Mouse (Mus musculus): ENCODE results near the gene Rasgef1b.

Gene Rasgef1b

DNA sequence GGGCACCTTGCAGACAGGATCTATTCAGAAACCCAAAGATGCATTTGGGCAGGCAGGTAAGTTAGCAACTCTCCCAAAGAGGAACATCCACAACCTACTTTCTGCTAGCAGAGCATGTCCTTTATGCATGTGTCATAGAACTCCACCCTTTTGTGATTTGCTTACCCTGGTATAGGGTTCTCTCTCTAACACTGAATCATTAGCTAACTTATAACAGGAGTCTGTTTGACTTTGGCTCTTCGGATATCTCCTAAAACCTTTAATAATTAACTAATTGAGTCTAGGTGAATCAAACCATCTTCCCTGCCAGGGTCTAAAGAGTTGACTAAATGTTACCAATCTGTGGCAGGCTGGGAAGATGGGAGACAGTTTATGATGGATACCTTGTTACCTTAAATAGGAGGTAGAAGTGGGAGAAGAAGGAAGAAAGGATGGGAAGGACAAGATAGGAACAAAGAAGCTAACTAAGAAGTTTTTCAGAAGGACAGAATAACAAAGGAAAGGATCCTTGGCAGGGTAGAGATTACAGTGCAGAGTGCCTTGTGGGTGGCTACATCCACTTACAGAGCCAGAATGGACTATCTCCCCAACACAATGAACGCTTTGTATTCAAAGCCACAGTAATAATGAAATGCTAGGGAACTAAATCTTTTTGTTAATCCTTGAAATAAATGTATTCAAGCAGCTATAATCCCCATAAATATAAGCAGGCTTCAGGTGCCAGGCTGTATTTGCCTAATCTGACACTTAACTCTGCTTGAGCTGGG is 186.7 kb downstream of the Rasgef1b start:
- no peak for DNase-seq (ENCODE audit: low read depth)

DNA sequence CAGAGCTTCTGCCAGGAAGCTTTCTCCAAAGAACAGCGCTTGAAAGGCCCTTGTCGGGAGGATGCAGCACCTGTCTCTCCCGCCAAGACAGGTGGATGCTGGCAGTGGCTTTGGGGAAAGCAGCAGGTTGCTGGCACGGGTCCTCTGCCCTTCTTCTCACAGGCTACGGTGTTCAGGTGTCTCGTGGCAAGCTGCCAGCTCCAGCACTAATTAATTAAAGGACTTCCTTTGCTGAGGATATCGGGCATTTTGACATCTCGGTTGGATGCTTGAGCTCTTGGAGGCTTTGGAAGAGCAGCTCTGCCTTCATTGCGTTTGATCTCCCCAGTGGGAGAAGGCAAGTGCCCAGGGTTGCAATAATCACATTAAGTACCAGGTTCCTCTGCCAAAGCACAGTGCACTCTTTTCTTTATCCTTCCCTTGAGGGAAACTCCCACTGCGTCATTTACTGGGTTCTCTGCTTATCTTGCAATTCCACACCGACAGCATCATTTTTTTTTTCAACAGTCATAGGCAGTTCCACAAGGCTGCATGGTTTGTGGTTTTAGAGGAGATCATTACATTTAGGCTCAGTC is 187.5 kb downstream of the Rasgef1b start:
- DNase-seq (ENCODE audit: low read depth) = no peak

DNA sequence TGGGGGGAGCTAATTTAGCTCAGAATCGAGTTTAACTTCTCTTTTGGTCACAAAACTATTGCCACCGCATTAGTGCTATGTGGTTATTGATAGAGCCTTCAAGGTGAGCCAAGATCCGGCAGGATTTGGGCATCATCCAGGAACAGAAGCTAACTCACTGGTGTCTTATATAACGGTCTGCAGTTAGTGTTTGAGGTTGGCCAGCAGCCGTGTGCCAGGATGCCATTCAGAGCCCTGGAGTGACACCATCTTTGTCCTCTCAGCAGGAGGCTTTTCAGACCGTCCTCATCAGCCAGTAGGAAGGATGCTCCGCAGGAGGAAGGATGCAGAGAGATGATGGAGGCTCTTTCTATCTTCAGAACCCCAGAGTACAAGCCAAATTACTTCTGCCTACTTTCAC is 195.4 kb downstream of the Rasgef1b start:
- DNase-seq (ENCODE audit: low read depth) = no peak

DNA sequence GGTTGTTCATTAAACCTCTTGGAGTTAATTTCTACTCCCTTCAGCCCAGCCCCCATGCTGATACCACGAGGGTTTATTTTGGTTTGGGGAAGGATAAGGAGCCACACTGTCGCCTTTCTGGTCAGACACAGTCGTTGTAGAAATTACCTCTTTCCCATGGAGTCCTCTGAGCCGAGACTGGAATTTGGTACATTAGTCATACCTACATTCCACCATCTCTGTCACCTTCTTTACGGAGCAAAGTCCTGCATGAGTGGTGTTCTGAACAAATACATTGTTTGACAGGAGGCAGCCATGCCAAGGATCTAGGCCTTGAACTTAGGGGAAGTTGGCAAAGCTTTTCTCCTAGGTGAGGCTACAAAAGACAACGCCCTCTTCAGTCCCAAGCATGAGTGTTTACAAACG is 202.1 kb downstream of the Rasgef1b start:
- DNase-seq (ENCODE audit: low read depth) = no peak

DNA sequence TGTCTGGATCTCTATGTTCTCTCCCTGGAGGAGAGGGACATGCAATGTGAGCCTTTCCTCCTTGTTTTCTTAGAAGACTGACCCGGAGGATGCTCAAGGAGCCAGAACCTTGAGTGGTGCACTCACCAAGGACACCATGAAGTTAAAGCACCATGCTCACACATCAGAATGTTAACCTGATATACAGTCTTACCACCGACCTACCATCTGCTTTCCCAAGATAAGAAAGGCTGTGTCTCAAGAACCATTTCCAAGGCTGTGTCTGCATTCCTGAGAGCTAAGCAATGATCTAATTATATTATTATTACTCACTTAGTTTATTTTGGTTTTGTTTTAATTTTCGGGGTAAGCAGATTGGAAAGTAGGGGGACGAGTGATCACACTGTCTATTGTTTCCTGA is 203.2 kb downstream of the Rasgef1b start:
- no peak for DNase-seq (ENCODE audit: low read depth)

DNA sequence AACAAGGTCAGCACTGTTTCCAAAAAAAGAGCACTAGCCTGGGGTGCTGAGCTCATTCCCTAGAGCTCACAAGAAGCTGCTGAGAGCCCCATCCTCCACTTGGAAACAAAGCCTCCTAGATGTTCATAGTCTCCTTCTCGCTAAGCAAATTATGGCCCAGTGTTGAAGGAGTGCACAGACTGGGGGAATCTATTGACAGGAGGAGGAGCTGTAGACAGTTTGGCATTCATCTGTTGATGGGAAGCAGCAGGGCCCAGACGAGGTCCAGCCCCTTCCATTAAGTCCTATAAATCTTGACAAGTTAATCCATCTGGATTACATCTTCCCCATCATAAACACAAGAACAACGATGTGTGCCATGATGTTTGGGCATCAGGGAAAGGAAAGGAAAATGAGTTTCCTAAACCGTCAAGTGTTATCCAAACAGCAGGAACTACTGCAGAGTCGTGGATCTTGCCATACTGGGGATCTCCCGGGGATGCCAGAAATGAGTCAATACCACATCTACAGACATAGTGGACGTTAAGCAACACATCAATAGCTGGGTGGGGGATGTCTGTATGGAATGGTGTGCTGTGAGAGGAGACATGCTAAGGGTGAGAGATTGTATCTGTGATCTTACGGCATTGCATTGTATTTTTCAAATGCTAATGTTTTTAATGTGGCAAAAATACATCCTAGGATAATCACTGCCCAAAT is 206.1 kb downstream of the Rasgef1b start:
- DNase-seq (ENCODE audit: low read depth) = no peak

DNA sequence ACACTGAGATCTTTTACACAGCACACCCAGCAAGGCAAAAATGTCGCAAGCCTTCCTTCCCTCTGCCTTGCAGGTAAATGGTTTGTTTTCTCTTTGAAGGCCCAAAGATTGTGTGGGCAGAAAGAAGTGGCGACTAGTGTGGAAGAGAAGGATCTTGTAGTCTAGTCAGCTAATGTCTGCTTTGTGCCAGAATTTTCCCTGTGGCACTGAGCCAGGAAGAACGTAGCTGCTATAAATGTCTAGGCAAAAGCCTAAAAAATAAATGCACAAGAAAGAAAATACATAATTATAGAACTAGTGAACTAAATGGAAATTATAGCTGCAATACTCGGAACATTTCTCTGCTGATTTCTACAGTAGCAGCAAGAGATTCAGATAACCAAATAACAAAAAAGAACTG is 207.5 kb downstream of the Rasgef1b start:
- no peak for DNase-seq (ENCODE audit: low read depth)

DNA sequence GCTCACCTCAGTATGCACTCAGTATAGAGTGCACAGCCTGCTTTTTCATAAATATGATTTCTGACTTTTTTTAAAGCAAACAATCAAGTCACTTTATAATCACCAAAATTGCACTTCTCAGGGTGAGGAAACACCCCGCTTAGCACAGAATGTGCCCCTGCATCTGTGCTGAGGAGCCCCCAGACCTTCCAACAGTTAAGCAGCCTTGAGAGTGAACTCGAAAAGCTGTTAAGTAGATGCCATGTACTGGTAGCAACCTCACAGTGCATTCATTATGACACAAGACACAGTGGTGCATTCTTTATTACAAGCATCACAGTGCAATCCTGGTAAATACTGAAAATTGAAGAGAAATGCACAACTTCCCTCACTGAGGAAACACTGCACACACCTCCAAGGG is 209.3 kb downstream of the Rasgef1b start:
- DNase-seq (ENCODE audit: low read depth) = no peak

DNA sequence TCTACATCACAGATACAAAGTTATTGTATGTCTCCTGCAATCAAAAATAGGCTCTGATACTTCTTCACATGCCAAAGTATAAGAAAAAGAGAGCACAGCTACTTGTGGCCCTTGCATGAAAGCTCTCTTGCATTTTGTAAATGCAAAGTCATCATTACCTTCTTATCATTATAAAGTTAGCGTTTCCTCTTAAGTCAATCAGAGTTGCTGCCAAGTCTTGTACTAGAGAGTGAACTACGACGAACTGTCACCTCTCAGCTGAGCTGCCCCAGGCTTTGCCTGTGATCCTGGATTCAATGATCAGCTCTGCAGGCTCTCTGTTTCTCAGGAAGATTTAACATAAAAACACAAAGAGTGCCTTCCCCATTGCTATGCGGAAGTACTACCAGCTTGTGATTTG is 209.8 kb downstream of the Rasgef1b start:
- DNase-seq (ENCODE audit: low read depth) = no peak

DNA sequence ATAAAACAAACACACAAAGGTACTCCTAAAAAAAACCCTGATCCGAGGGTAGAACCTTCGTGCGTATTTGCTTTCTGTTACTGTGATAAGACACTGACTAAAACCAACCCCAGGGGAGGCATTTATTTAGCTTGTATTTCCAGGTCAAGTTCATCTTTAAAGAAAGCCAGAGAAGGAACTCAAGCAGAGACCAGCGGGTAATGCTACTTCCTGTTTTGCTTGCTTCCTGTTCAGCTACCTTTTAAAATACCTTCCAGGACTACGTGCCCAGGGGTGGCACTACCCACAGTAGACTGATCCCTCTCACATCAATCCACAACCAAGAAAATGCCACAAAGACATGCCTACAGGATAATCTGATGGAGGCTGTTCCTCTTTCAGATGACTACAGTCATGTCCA is 212.7 kb downstream of the Rasgef1b start:
- DNase-seq (ENCODE audit: low read depth) = no peak

DNA sequence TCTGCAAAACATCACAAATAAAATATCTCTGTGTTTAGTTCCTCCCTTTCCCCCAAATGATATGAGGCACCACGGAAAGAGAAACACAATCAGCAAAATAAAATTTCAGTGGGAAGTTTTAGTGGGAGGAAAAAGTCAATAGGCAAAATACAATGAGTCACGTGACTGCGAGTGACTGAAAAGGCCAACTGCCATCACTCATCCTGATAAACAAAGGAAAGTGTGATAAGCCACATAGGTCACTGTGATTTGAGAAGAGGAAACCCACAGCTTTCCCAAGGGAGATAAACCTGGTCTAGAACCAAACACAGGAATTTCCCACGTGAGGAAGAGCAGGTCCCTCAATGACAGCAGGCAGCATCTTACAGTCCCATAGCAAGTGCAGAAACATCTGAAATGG is 213.1 kb downstream of the Rasgef1b start:
- DNase-seq (ENCODE audit: low read depth) = no peak

DNA sequence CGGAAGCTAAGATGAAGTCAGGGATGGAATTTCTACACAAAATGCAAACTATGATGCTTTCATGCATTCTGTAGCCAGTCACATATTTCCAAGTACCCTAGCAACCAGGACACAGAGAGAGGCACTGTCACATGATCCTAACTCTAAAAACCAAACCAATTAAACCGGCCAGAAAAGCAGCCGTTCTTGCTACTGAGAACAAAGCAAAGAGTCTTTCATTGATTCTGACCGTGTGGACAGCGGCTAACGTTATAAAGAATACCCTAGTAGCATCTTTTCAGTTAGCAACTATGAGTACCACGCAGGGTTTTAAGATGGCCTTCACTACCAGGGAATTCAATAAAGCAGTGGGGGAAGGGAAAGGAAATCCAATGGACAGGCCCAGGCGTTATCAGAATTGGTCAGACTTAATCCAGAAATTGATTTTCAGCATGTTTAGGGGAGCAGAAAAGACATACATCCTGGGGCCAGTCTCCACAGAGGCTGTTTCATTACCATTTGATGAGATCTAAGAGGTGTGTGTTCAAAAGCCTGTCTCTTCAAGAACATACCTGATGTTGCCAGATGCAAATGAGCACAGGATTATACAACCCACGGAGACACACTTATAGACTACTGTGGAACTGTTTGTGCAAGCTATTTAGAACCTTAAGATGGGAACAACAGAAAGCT is 215.5 kb downstream of the Rasgef1b start:
- no peak for DNase-seq (ENCODE audit: low read depth)

DNA sequence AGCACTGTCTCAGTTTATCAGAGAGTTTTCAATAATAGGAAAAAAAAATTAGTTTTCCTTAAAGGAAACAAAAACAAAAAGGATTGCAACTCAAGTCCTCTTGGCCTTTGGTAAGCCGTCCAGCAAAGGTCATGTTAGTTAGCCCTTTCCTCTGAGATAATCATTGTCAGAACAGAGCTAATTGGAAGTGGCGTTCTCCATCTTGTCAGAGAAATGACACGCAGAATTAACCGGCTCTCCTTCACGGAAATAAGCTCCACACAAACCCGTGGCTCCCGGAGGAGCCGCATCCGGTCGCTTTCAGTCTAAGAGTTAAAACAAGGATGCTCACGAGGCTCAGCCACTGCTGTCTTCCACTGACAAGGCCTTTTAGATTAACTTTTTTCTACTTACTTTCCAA is 217.8 kb downstream of the Rasgef1b start:
- no peak for DNase-seq (ENCODE audit: low read depth)

DNA sequence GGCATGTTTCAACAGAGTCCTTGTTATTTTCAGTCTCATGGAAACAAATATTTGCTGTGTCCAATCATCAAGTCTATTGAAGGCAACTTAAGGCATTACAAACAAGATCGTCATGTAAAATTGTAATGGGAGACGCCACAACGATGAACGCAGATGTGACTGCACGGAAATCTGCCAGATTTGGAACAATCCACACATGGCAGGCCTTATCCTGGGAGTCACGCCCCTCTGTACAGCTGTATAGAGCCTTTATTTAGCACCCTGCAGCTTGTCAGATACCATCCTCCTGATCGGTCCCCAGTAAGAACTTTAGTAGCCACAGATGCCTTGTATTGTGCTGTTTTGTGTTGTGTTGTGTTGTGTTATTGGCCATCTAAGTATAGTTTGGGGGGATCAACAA is 222.8 kb downstream of the Rasgef1b start:
- DNase-seq (ENCODE audit: low read depth) = no peak

DNA sequence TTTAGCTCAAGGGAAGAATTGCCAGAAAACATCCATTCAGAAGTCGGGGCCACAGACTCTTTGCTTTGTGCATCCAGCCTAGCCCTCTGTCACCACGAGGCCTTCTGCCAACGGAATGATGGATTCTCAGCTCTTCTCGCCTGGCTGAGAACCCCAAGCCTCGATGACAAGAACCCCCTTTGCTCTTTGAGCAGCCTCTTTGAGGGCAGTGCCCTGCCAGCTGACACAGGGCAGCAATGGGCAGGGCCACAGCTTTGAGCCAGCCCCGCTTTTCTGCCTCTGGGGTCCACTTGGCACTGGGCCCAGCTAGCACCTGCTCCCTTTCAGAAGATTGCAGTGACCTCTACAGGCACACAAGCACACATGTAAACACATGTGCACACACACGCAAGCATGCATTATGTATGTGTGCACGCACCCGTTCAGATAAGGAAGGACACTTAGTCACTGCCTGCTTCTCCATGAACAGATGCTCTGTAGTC is 224.5 kb downstream of the Rasgef1b start:
- no peak for DNase-seq (ENCODE audit: low read depth)

DNA sequence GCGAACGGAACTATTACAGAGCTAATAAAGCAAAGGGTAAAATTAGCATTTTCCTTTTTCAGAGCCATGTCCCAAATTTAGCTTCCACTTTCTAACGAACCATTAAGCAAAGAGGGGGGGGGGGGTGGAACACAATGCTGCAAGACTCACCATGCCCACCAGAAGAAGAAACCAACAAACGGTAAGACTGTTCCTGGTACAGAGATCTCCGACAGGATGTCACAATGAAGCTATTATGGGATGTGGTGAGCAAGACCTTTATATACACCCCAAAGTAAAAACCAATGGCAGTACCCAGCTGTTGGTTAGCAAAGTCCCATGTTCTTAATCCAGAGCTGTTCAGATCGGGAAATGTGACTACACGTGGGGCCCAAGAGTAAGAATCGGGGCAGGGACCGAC is 226.2 kb downstream of the Rasgef1b start:
- DNase-seq (ENCODE audit: low read depth) = no peak

DNA sequence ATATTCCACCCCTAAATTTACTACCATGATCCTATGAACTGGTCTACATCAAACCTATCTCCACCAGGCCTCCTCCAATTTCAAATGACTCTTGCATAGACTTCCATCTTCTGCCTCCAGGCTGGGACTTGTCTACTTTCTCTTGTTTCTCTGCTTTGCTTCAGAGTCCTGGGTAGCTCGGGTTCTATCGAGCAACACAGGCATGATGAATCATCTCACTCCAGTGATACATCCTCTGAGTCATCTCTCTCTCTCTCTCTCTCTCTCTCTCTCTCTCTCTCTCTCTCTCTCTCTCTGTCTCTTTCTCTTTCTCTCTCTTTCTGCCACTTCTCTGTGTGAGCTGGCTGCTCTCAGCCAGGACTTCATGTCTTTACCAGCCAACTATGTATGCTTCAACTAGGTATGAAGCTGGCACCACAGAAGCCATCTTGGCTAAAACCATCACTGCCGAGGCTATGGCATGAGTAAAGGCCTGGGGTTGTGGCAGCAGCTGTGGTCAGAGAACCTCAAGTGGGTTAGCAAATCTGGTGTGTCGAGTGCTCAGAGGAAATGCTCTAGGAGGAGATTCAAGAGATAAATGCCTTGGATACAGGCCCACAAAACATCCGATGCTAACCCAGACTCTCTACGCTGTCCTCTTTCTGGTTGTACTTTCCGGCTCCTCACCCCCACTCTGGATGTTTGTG is 229.3 kb downstream of the Rasgef1b start:
- peak; percentile 30 for DNase-seq (ENCODE audit: low read depth)

DNA sequence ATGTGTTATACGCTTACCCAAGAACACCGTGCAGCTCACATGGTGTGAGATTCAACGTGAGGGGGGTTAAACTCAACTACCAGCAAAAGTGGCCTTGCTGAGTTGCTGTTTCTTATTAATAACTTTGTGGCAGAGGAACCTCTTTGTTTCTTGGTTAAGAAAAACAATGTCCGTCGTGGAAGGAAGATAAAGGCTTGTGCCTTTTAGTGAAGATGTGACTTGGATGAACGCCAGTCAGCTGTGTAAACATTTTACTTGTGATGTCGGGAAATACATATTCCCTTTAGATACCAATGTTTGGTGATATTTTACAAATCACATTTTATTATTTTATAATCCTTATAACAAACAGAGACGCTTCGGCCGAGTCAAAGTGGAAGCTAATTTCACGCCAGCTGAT is 231.0 kb downstream of the Rasgef1b start:
- no peak for DNase-seq (ENCODE audit: low read depth)

DNA sequence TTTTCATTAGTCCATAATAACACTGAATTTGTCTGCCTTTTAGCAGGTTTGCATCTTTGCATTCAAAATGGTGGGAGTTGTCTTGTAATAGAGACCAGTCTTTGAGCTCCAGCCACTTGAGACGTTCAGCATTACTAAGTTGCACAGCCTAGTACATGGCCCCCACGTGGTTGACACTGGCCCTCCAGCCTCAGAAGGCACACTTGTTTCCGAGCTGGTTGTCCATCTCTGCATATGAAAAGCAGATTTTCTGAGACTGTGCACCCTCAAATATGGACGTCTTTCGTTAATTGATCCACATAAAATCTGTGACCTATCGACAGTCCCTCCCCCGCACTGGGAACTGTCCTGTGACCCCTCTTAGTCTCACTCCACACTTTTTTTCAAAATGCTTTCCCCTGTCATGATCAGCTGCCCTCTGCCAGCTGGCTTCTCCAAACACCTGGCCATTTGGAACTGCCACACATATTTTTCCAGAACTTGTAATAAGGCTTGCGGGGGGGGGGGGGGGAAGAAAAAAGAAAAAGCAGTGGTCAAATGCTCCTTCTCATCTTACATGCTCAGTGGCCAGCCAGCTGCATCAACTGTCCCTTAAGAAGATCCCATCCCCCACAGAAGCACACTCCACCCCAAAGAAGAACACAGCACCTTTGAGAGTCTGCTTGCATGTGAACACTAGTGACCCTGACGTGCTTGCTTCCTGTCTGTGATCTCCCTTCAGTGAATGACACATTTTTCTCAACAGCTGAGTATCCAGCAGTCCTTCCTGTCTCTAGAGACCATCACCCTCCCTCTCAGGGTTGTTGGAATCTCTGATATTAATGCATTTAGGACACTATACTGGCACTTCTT is 231.7 kb downstream of the Rasgef1b start:
- DNase-seq (ENCODE audit: low read depth) = no peak

DNA sequence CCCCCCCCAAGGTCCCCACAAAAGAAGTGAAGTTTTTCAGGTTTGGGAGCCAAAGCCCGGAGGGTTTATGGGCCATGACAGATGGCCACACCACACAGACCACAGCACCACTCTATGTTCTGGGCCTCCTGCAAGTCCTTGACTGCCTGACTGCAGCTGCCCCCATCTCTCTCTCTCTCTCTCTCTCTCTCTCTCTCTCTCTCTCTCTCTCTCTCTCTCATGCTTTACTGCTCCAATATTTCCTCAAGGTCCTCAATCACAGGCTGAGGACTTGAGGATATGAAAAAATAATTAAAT is 232.8 kb downstream of the Rasgef1b start:
- no peak for DNase-seq (ENCODE audit: low read depth)

DNA sequence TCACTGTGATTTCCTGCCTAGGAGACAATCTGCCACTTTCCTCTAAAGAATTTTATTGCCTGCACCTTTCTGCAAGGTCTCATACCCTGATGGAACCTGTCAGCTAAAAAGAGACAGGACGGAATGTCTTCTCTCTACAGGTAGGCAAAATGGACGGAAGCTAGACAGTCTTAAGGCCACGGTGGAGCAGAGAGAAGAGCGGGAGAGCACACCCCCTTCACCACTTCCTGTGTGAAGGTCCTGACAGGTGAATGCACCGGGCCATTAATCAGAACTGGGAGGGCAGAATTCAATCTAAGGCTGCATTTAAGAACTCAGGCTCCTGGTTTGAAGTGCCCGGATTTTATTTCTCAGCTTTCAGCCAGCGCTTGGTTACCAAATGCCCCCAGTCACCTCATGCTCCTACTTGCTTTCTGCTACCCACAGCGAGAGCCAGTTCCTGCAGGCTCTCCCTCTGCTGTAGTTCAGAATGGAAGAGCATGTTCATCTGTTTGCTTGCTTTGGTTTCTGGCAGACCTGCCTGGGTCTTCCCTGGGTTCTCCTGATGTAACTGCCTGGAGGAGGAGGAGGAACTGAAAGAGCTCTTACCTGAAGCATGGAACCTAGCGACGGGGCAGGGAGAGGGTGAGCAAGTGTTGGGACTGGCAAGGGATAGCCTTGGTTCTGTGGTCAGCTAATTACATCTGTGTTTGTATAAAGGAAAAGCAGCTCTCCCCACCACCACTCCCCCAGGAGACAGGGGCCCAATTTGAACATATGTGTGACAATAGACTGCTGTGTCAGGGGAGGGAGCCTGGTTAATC is 233.3 kb downstream of the Rasgef1b start:
- DNase-seq (ENCODE audit: low read depth) = peak; percentile 49
